Mouse (Mus musculus): ENCODE measurements around the gene Lrfn4. TPM values are rescaled to one million over a fixed set of nuclear protein-coding genes. Genes with fewer than 3 reads are reported as not detected.

Gene Lrfn4
- polyA plus RNA-seq, 3 experiments from 2014 or later = 0.18 TPM; not detected in 2

- no peak for ATAC-seq
Measured at GRCm38 (mm10) chr19:4568832-4569231, 46.6 kb downstream of the Lrfn4 start.

- no peak for ATAC-seq
Measured at GRCm38 (mm10) chr19:4567665-4568064, 47.8 kb downstream of the Lrfn4 start.

GRCm38 (mm10) chr19:4566880-4567279 is 48.6 kb downstream of the Lrfn4 start:
- ATAC-seq = no peak

- ATAC-seq = no peak
Measured at GRCm38 (mm10) chr19:4565678-4566077, 49.8 kb downstream of the Lrfn4 start.

Other genes starting within 250 kb of the Lrfn4 start
- gene Kdm2a, start 217.4 kb downstream of the Lrfn4 start, polyA plus RNA-seq (2017; shearing (Covaris generic)) = 10 to 100 TPM; 67.5 to 97.8 (median 86.3) TPM
- gene Rhod, start 176.2 kb downstream of the Lrfn4 start, polyA plus RNA-seq (2017; shearing (Covaris generic)) = 1 to 10 TPM in 2 of 3 experiments, under 1 TPM in 1; 0.75 to 2.5 (median 2.4) TPM
- gene Syt12, start 138.2 kb downstream of the Lrfn4 start, polyA plus RNA-seq (2017; shearing (Covaris generic)) = under 1 TPM in 1 of 3 experiments, not detected in 2; 0.20 TPM
- gene 2010003K11Rik, start 117.1 kb downstream of the Lrfn4 start, polyA plus RNA-seq (2017; shearing (Covaris generic)) = not detected
- 1 to 10 TPM in 1 of 3 experiments, under 1 TPM in 2; 0.67 to 1.3 (median 0.69) TPM for gene Pcx, start 105.2 kb downstream of the Lrfn4 start, polyA plus RNA-seq (2017; shearing (Covaris generic))
- gene Rce1, start 10.0 kb upstream of the Lrfn4 start, polyA plus RNA-seq (2017; shearing (Covaris generic)) = 10 to 100 TPM; 41.4 to 48.1 (median 42.1) TPM
- not detected for gene Gm960, start 83.0 kb upstream of the Lrfn4 start, polyA plus RNA-seq (2017; shearing (Covaris generic))
- under 1 TPM in 2 of 3 experiments, not detected in 1; 0.17 to 0.20 TPM for gene Sptbn2, start 95.5 kb upstream of the Lrfn4 start, polyA plus RNA-seq (2017; shearing (Covaris generic))
- 100 to 1,000 TPM in 1 of 3 experiments, 10 to 100 TPM in 2; 59.9 to 134 (median 96.8) TPM for gene Rbm4b, start 140.8 kb upstream of the Lrfn4 start, polyA plus RNA-seq (2017; shearing (Covaris generic))
- 10 to 100 TPM; 30.3 to 45.0 (median 35.3) TPM for gene Rbm4, start 178.2 kb upstream of the Lrfn4 start, polyA plus RNA-seq (2017; shearing (Covaris generic))
- 10 to 100 TPM; 32.0 to 43.4 (median 35.6) TPM for gene Gm21992, start 195.9 kb upstream of the Lrfn4 start, polyA plus RNA-seq (2017; shearing (Covaris generic))
- 10 to 100 TPM; 18.8 to 43.7 (median 19.1) TPM for gene Rbm14, start 196.0 kb upstream of the Lrfn4 start, polyA plus RNA-seq (2017; shearing (Covaris generic))
- gene Ccs, start 223.7 kb upstream of the Lrfn4 start, polyA plus RNA-seq (2017; shearing (Covaris generic)) = 10 to 100 TPM; 47.2 to 94.6 (median 80.5) TPM
- gene Ccdc87, start 223.7 kb upstream of the Lrfn4 start, polyA plus RNA-seq (2017; shearing (Covaris generic)) = not detected
- 1 to 10 TPM in 2 of 3 experiments, not detected in 1; 2.2 to 5.0 TPM for gene Ctsf, start 239.5 kb upstream of the Lrfn4 start, polyA plus RNA-seq (2017; shearing (Covaris generic))

All from inflammation-experienced regulatory T-cells, adult 6 months (primary cell).